Mouse (Mus musculus) limb, embryonic 13.5 days (tissue): ENCODE measurements around the gene Tssk2. TPM values are rescaled to one million over a fixed set of nuclear protein-coding genes. Genes with fewer than 3 reads are reported as not detected.

Experiments
- ATAC-seq: fragments of 200-750 bp; cut with Nextera tagmentation; 2 replicates; pipeline ENCODE4 v1.8.0; 2017; ENCODE audit warnings: low read depth, moderate number of reproducible peaks, moderate TSS enrichment; ENCODE audit not compliant: low FRiP score
- H3K27ac ChIP-seq: fragments of 300-500 bp; sonication (generic); 2 replicates; pipeline ENCODE4 v1.5.1; 2015; ENCODE audit warnings: inconsistent platforms, mild to moderate bottlenecking, moderate library complexity
- H3K27me3 ChIP-seq: fragments of 300-500 bp; sonication (generic); 2 replicates; pipeline ENCODE4 v1.6.1; 2015; ENCODE audit warnings: mild to moderate bottlenecking, inconsistent platforms
- H3K36me3 ChIP-seq: fragments of 300-500 bp; sonication (generic); 2 replicates; pipeline ENCODE4 v1.6.1; 2015; ENCODE audit warnings: inconsistent platforms, mild to moderate bottlenecking, moderate library complexity
- H3K4me1 ChIP-seq: fragments of 300-500 bp; sonication (generic); 2 replicates; pipeline ENCODE4 v1.6.1; 2015; ENCODE audit warnings: inconsistent platforms
- H3K4me2 ChIP-seq: fragments of 300-500 bp; sonication (generic); replicated peaks from 2 replicates; pipeline ENCODE4 v1.6.1; 2015; ENCODE audit warnings: inconsistent platforms, mild to moderate bottlenecking, moderate library complexity
- H3K4me3 ChIP-seq: fragments of 300-500 bp; sonication (generic); 2 replicates; pipeline ENCODE4 v1.5.1; 2015; ENCODE audit warnings: moderate library complexity, mild to moderate bottlenecking, inconsistent platforms
- H3K9ac ChIP-seq: fragments of 300-500 bp; sonication (generic); 2 replicates; pipeline ENCODE4 v1.6.1; 2015; ENCODE audit warnings: mild to moderate bottlenecking, inconsistent platforms
- H3K9me3 ChIP-seq: fragments of 300-500 bp; sonication (generic); 2 replicates; pipeline ENCODE4 v1.6.1; 2016; ENCODE audit warnings: inconsistent platforms
- WGBS: fragments of 180-500 bp; shearing (Covaris S2); methylation state at CpG from one replicate; pipeline ENCODE4 v1.1.7; 2015; 5-methylcytosine and 5-hydroxymethylcytosine counted together
- polyA plus RNA-seq: library from polyadenylated mRNA; unstranded; fragments of >200 nt; fragmentation: Nextera tagmentation; extraction: Ambion mirVana; gene quantifications from 2 replicates; pipeline ENCODE4 v1.2.1, GENCODE M21; 2015

The Tssk2 gene
- polyA plus RNA-seq, 1 experiment from 2014 or later: not detected

- H3K27me3 ChIP-seq: no peaks in the 10 kb centered on the region
- H3K4me2 ChIP-seq: no peak overlapping the region
- no peak for ATAC-seq
- no peak overlapping the region for H3K27ac ChIP-seq
- peaks cover 51% of the 10 kb centered on the region for H3K36me3 ChIP-seq
- no peak overlapping the region for H3K9ac ChIP-seq
- H3K4me1 ChIP-seq: 0 out of 2 replicates have a peak, but pooled peaks cover 3% of the 10 kb centered on the region
- no peaks in the 10 kb centered on the region for H3K9me3 ChIP-seq
- no peak overlapping the region for H3K4me3 ChIP-seq
- WGBS: 93% methylated on average over 1 of the region's 1 CpGs
These were observed 22.3 kb upstream of the Tssk2 start for GRCm38 (mm10) chr16:17876096-17876495.

GRCm38 (mm10) chr16:17879571-17879970 is 18.9 kb upstream of the Tssk2 start:
- peaks cover 43% of the 10 kb centered on the region for H3K36me3 ChIP-seq
- H3K9me3 ChIP-seq: no peaks in the 10 kb centered on the region
- peaks cover 4% of the 10 kb centered on the region; the same call in 1 of the 2 replicates for H3K4me1 ChIP-seq
- no peaks in the 10 kb centered on the region for H3K27me3 ChIP-seq
- no peak overlapping the region for H3K27ac ChIP-seq
- no peak for ATAC-seq
- no peak overlapping the region for H3K4me3 ChIP-seq
- WGBS: 88% methylated on average over 4 of the region's 4 CpGs
- H3K9ac ChIP-seq: no peak overlapping the region
- H3K4me2 ChIP-seq: no peak overlapping the region

- no peaks in the 10 kb centered on the region for H3K27me3 ChIP-seq
- ATAC-seq: no peak
These were observed 16.2 kb upstream of the Tssk2 start for GRCm38 (mm10) chr16:17882196-17882595.

GRCm38 (mm10) chr16:17884116-17884515 is 14.3 kb upstream of the Tssk2 start:
- Histone ChIP-seq H3K4me3 (no peak overlapping the region), H3K36me3 (peaks cover 35% of the 10 kb centered on the region), H3K27ac (no peak overlapping the region), H3K9me3 (no peaks in the 10 kb centered on the region), H3K4me1 (peaks cover 7% of the 10 kb centered on the region), H3K4me2 (no peak overlapping the region), H3K27me3 (no peaks in the 10 kb centered on the region), H3K9ac (no peak overlapping the region)
- no peak for ATAC-seq
- 82% methylated on average over 6 of the region's 6 CpGs for WGBS

More at GRCm38 (mm10) chr16:17882196-17882595, 16.2 kb upstream of the Tssk2 start:
- Histone ChIP-seq H3K4me2 (no peak overlapping the region), H3K4me1 (peaks cover 7% of the 10 kb centered on the region), H3K27ac (no peak overlapping the region), H3K9me3 (no peaks in the 10 kb centered on the region), H3K4me3 (no peak overlapping the region), H3K36me3 (peaks cover 54% of the 10 kb centered on the region), H3K9ac (no peak overlapping the region)

- no peaks in the 10 kb centered on the region for H3K27me3 ChIP-seq
- peak overlapping the region; percentile 98 for H3K4me3 ChIP-seq
- H3K27ac ChIP-seq: no peak overlapping the region
- 85% methylated on average over 6 of the region's 6 CpGs for WGBS
- no peaks in the 10 kb centered on the region for H3K9me3 ChIP-seq
- peak overlapping the region; percentile 98 for H3K9ac ChIP-seq
- peaks cover 25% of the 10 kb centered on the region for H3K4me1 ChIP-seq
- no peak for ATAC-seq
- peaks cover 17% of the 10 kb centered on the region for H3K36me3 ChIP-seq
- peak overlapping the region; percentile 91 for H3K4me2 ChIP-seq
These were observed 8.6 kb upstream of the Tssk2 start for GRCm38 (mm10) chr16:17889689-17890341.

GRCm38 (mm10) chr16:17890342-17890727 is 8.1 kb upstream of the Tssk2 start:
- Histone ChIP-seq H3K9ac (peak overlapping the region; percentile 98), H3K27ac (no peak overlapping the region), H3K4me2 (peak overlapping the region; percentile 91), H3K4me3 (peak overlapping the region; percentile 98), H3K36me3 (peaks cover 12% of the 10 kb centered on the region), H3K27me3 (no peaks in the 10 kb centered on the region), H3K4me1 (peaks cover 25% of the 10 kb centered on the region), H3K9me3 (no peaks in the 10 kb centered on the region)
- ATAC-seq: no peak
- 46% methylated on average over 2 of the region's 2 CpGs for WGBS

GRCm38 (mm10) chr16:17890917-17891566 is 7.4 kb upstream of the Tssk2 start:
- H3K27ac ChIP-seq: peak overlapping the region; percentile 96
- ATAC-seq: peak; percentile 68
- peak overlapping the region; percentile 91 for H3K4me2 ChIP-seq
- peak overlapping the region; percentile 98 for H3K9ac ChIP-seq
- under 1% methylated on average over 44 of the region's 44 CpGs for WGBS
- H3K36me3 ChIP-seq: peaks cover 5% of the 10 kb centered on the region; the same call in 1 of the 2 replicates
- H3K27me3 ChIP-seq: no peaks in the 10 kb centered on the region
- peaks cover 25% of the 10 kb centered on the region for H3K4me1 ChIP-seq
- no peaks in the 10 kb centered on the region for H3K9me3 ChIP-seq
- peak overlapping the region; percentile 98 for H3K4me3 ChIP-seq

DNA sequence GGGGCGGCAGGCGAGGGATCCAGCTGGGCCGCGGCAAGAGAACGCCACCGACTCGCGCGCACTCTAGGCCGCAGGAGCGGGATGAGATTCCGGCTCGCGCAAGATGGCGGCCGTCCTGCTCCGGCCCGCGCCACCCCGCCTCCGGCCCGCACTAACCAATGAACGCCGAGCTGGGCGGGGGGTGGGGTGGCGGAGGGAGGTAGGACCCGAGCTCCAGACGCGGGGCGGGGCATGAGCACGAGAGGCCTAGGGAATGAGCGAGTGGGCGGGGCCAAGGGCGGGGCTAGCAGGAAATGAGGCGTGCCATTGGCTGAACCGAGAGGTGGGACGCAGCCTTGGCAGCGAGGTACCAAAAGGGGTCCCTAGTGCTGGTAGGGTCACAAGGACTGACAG is 6.9 kb upstream of the Tssk2 start, which contains the start of gene Gm20518:
Gene Gm20518, minus strand, starts transcription at position 105 of the 393 bp plus-strand sequence.
- H3K27ac ChIP-seq: peak within 1 kb of the TSS; percentile 96
- H3K4me2 ChIP-seq: peak within 1 kb of the TSS; percentile 91
- no peaks in the 10 kb centered on the region for H3K27me3 ChIP-seq
- no peaks in the 10 kb centered on the region for H3K9me3 ChIP-seq
- H3K9ac ChIP-seq: peak within 1 kb of the TSS; percentile 98
- peaks cover 25% of the 10 kb centered on the region for H3K4me1 ChIP-seq
- peak within 1 kb of the TSS; percentile 98 for H3K4me3 ChIP-seq
- H3K36me3 ChIP-seq: peaks cover 5% of the 10 kb centered on the region; the same call in 1 of the 2 replicates
- under 1% methylated on average over 37 of the region's 38 CpGs for WGBS
- peak; percentile 96 for ATAC-seq

GRCm38 (mm10) chr16:17892606-17893005 is 5.8 kb upstream of the Tssk2 start:
- Histone ChIP-seq H3K4me1 (peaks cover 22% of the 10 kb centered on the region), H3K9me3 (no peaks in the 10 kb centered on the region), H3K27ac (peak overlapping the region; percentile 48; the same call in 1 of the 2 replicates), H3K9ac (no peak overlapping the region), H3K27me3 (no peaks in the 10 kb centered on the region), H3K36me3 (peaks cover 5% of the 10 kb centered on the region; the same call in 1 of the 2 replicates), H3K4me3 (no peak overlapping the region), H3K4me2 (no peak overlapping the region)
- ATAC-seq: no peak
- 59% methylated on average over 3 of the region's 3 CpGs for WGBS

DNA sequence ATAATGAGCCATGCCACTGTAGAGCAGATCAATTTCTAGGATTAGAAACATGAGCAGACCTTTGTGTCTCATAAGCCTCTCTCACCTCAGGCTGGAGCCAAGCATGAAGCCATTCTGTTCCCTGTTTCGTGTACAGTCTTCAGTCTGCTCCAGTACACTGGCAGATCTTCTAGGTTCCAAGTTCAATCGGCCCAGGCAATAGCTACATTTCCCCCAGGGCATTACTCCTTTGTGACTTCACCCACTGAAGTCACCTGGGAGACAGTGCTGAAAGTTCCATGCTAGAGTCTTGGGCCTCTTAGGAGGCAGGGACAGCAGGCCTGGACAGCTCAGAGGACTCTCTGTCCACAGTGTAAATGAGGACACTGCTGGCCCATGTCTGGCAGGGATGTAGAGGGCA is 4.5 kb upstream of the Tssk2 start, which contains the start of gene Tssk1:
Gene Tssk1, plus strand, starts transcription at position 301 of the 400 bp plus-strand sequence.
- H3K9me3 ChIP-seq: no peaks in the 10 kb centered on the region
- no peak for ATAC-seq

GRCm38 (mm10) chr16:17896091-17896490 is 2.3 kb upstream of the Tssk2 start:
- peaks cover 29% of the 10 kb centered on the region for H3K36me3 ChIP-seq
- no peak for ATAC-seq
- H3K9me3 ChIP-seq: no peaks in the 10 kb centered on the region
- no peak overlapping the region for H3K4me2 ChIP-seq
- H3K27me3 ChIP-seq: no peaks in the 10 kb centered on the region
- no peak overlapping the region for H3K9ac ChIP-seq
- no peak overlapping the region for H3K4me3 ChIP-seq
- peaks cover 9% of the 10 kb centered on the region for H3K4me1 ChIP-seq
- no peak overlapping the region for H3K27ac ChIP-seq

More for the DNA sequence above, 4.5 kb upstream of the Tssk2 start, which contains the start of gene Tssk1:
- Histone ChIP-seq H3K36me3 (peaks cover 12% of the 10 kb centered on the region), H3K4me1 (peaks cover 22% of the 10 kb centered on the region), H3K4me2 (no peak within 1 kb of the TSS), H3K4me3 (no peak within 1 kb of the TSS), H3K27ac (no peak within 1 kb of the TSS), H3K27me3 (no peaks in the 10 kb centered on the region), H3K9ac (no peak within 1 kb of the TSS)
- 93% methylated on average over 2 of the region's 2 CpGs for WGBS

DNA sequence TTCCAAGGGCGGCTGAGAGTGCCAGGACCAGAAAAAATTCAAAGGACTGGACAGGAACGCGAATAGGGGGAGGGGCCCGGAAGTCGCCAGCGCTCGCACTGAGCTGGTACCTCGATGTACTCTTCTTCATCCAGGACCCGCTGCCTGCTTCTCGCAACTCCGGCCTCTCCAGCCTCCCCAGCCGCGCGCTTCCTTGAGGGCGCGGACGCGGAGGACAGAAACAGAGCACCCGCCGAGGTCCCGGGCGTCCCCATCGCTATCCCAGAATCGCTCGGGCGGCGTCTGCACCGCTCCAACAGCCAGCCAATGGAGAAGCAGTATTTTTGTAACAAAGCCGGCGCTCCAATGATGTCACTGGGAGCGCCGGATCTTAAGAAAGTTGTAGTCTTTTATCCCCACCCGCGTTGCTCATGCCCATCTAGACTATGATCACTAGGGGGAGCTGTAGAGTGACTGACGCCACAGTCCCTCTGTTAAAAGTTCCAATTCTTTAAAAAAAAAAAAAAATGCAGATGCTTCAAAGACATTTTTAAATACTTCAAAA is 12.7 kb downstream of the Tssk2 start, which contains the start of gene Ess2:
Gene Ess2, minus strand, starts transcription at position 297 of the 544 bp plus-strand sequence.
- under 1% methylated on average over 35 of the region's 35 CpGs for WGBS
- Histone ChIP-seq H3K4me3 (peak within 1 kb of the TSS; percentile 75), H3K9ac (peak within 1 kb of the TSS; percentile 78), H3K27ac (peak within 1 kb of the TSS; percentile 48; the same call in 1 of the 2 replicates), H3K36me3 (peaks cover 34% of the 10 kb centered on the region), H3K9me3 (no peaks in the 10 kb centered on the region), H3K4me2 (peak within 1 kb of the TSS; percentile 98), H3K27me3 (peaks cover 46% of the 10 kb centered on the region), H3K4me1 (peaks cover 24% of the 10 kb centered on the region)
- peak; percentile 95 for ATAC-seq
